Mouse (Mus musculus) left cerebral cortex, postnatal 4 days (tissue): ENCODE measurements at regions not wholly inside any gene's neighbourhood (a gene's known extent, or its start where the extent isn't known, plus 50 kb on each side); places are given as distances from the start of the nearest gene placed in this dataset.

Source experiments
- DNase-seq: peaks from one replicate; pipeline ENCODE4 v3.0.0-alpha.2; 2022
- intact Hi-C: fragments of 180-260 bp; cut with DNase I; formaldehyde crosslinking; loops from one replicate; pipeline ENCODE4 v1.15.1; 2025

DNA sequence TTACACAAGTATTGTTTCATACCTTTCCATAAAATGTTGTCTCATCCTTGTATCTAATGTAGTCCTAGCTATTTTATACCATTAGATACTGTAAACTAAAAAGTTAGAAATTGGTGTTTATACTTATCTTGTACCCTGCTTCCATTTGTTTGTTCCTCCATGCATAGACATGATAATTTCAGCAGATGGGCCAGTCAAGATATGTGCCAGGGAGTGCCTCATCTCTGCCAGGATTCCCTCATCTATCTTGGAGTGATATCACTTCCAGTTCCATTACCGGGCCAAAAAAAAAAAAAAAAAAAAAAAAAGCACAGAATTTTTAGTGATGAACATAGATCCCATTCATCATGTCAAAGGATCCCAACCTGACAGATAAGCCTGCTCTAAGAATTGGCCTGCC is 79.2 kb upstream of the Gemin8 start:
- intact Hi-C loops = no loop called here
- peak; percentile 6 for DNase-seq

DNA sequence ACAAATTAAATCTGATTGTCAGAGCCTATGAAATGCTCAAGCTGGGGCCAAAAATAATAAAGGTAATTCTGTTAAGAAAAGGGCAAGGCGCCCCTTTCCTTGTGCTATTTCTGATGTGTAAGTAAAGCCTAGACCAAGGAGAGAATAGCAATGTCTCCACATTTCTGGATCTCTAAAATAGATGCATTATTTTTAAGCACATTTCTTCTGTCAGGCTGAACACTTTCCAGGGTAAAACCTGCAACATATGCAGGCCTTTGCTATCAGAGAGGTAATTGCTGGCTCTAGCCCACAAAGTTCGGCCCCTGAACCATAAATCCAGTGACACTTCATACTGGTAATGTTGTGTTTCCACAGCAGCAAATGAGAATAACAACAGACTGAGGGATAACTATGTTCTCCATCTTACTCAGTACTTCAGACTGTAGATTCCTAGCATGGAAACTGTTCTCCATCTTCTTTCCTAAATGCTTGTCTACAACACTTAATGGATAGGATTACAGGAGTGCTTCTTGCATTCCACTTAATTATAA is 63.0 kb upstream of the Gemin8 start:
- intact Hi-C loops = no loop called here
- no peak for DNase-seq
